ENCODE assay signal across 9 mouse cellular contexts in the genomic region with DNA sequence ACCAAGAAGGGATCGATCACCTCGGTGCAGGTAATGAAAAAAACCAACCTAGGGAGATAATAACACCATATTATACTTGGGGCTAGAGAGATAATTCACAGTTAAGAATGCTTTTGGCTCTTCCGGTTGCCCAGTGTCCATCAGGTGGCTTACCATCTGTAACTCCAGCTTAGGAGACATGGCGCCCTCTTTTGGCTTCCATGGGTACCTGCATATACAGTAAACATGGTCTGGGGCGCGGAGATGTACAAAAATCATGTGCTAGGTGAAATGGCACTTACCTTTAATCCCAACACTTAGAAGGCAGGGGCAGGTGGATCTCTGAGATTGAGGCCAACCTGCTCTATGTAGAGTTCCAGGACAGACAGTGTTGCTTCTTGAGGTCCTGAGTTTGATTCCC. TPM values are rescaled to one million over a fixed set of nuclear protein-coding genes. Genes with fewer than 3 reads are reported as not detected.
A peak's percentile ranks its signal among the peaks of the same experiment; 100 is the strongest.
DNase-seq lines count a peak whose midpoint lies in the region; ATAC-seq and TF ChIP-seq lines count a peak whose summit lies in the region.
"Had no signal": no experiment of that assay in that cellular context is flagged by ENCODE, and none has a peak within 500 bp of the region (broad histone marks: within the 10 kb centered on the region; RNA-seq: fewer than 3 reads in every experiment).

No protein-coding gene starts in this region.

- intact Hi-C loops in gastrocnemius, adult 2 months (cut with DNase I) = no loop called here
- intact Hi-C loops in gastrocnemius, postnatal 36 days (cut with DNase I) = no loop called here

- peak; percentile 34 for DNase-seq in gastrocnemius, adult 2 months
- no peak for DNase-seq in gastrocnemius, postnatal 10 days
- peak; percentile 32 for DNase-seq in right cerebral cortex, postnatal 14 days
- DNase-seq in right cerebral cortex, postnatal 36 days (ENCODE audit: low spot score in 2 of 2) = no peak
- peak; percentile 64 to 76 for DNase-seq in cerebellum, postnatal 10 days
- DNase-seq in lung, postnatal 10 days = peak; percentile 56
- no peak for DNase-seq in gastrocnemius, postnatal 36 days

- peak overlapping the region; percentile 84 for H3K4me3 ChIP-seq in gastrocnemius, adult 2 months
- H3K4me3 ChIP-seq: neural tube, embryonic 12.5 days had no signal

- H3K27ac ChIP-seq in gastrocnemius, adult 2 months = peak overlapping the region; percentile 12
- H3K27ac ChIP-seq: neural tube, embryonic 12.5 days had no signal

- ATAC-seq in erythroblast, adult 5-6 weeks (replicated peaks; ENCODE audit: low FRiP score, poor library complexity, severe bottlenecking) = no peak

- peak; percentile 52 for TF ChIP-seq CTCF in gastrocnemius, adult 2 months (IDR thresholded peaks at IDR 0.05)

RNA-seq across cellular contexts. Expression of gene Atp5b, which starts 3.3 kb away (rescaled TPM):
- total RNA-seq in gastrocnemius, adult 2 months (2021) = 1,000 to 10,000 TPM; 3,225 to 4,497 TPM
- 1,000 to 10,000 TPM; 3,585 to 4,036 TPM for total RNA-seq in gastrocnemius, postnatal 10 days (2021)
- 477 and 544 TPM in 2 replicates for total RNA-seq in erythroblast, adult 5-6 weeks (2015; ENCODE audit: low replicate concordance)
- total RNA-seq in erythroblast, adult 5-6 weeks (2017; ENCODE audit: low replicate concordance) = 410 and 537 TPM in 2 replicates
- total RNA-seq in gastrocnemius, postnatal 36 days (2021) = 1,000 to 10,000 TPM; 3,740 to 3,926 TPM

RNA-seq across cellular contexts. Expression of gene Baz2a, which starts 5.0 kb away (rescaled TPM):
- total RNA-seq in gastrocnemius, adult 2 months (2021) = 10 to 100 TPM; 12.7 to 13.2 TPM
- total RNA-seq in gastrocnemius, postnatal 10 days (2021) = 10 to 100 TPM; 16.1 to 22.7 TPM
- 80.3 and 86.5 TPM in 2 replicates for total RNA-seq in erythroblast, adult 5-6 weeks (2015; ENCODE audit: low replicate concordance)
- 71.0 and 73.5 TPM in 2 replicates for total RNA-seq in erythroblast, adult 5-6 weeks (2017; ENCODE audit: low replicate concordance)
- total RNA-seq in gastrocnemius, postnatal 36 days (2021) = 10 to 100 TPM; 11.9 to 14.2 TPM

RNA-seq across cellular contexts. Expression of gene Ptges3, which starts 27.6 kb away (rescaled TPM):
- total RNA-seq in gastrocnemius, adult 2 months (2021) = 10 to 100 TPM; 75.4 to 81.3 TPM
- total RNA-seq in gastrocnemius, postnatal 10 days (2021) = 10 to 100 TPM; 76.1 to 84.5 TPM
- total RNA-seq in erythroblast, adult 5-6 weeks (2015; ENCODE audit: low replicate concordance) = 44.0 and 46.6 TPM in 2 replicates
- total RNA-seq in erythroblast, adult 5-6 weeks (2017; ENCODE audit: low replicate concordance) = 65.1 and 65.8 TPM in 2 replicates
- total RNA-seq in gastrocnemius, postnatal 36 days (2021) = 10 to 100 TPM; 56.6 to 60.7 TPM

RNA-seq across cellular contexts. Expression of gene Naca, which starts 51.0 kb away (rescaled TPM):
- total RNA-seq in gastrocnemius, adult 2 months (2021) = 100 to 1,000 TPM; 385 to 418 TPM
- total RNA-seq in gastrocnemius, postnatal 10 days (2021) = 100 to 1,000 TPM; 517 to 566 TPM
- total RNA-seq in erythroblast, adult 5-6 weeks (2015; ENCODE audit: low replicate concordance) = 219 and 262 TPM in 2 replicates
- total RNA-seq in erythroblast, adult 5-6 weeks (2017; ENCODE audit: low replicate concordance) = 350 and 361 TPM in 2 replicates
- 100 to 1,000 TPM; 318 to 407 TPM for total RNA-seq in gastrocnemius, postnatal 36 days (2021)

Comparison
In these comparisons a context has a peak if more than half of its experiments do, and no peak if none do; other contexts are left out.
1. DNase-seq: peak in gastrocnemius, adult 2 months (single experiment), right cerebral cortex, postnatal 14 days (single experiment), cerebellum, postnatal 10 days (2 of 2) and lung, postnatal 10 days (single experiment); none in gastrocnemius, postnatal 10 days (single experiment), right cerebral cortex, postnatal 36 days (0 of 2) and gastrocnemius, postnatal 36 days (0 of 2).
2. RNA of gene Atp5b, which starts 3.3 kb away (total RNA-seq): 3,225 to 4,497 TPM in gastrocnemius, adult 2 months, 3,585 to 4,036 TPM in gastrocnemius, postnatal 10 days and 3,740 to 3,926 TPM in gastrocnemius, postnatal 36 days; 410 to 544 TPM in erythroblast, adult 5-6 weeks; every median in the first group is over 4 times any median in the second.